Mouse (Mus musculus) heart, postnatal 4 days (tissue): ENCODE measurements around the gene Gdpd5. TPM values are rescaled to one million over a fixed set of nuclear protein-coding genes. Genes with fewer than 3 reads are reported as not detected.
"Not testable (repeated sequence)": the region's sequence is repeated elsewhere in the genome, so short reads cannot be mapped to it uniquely, and the experiment has no call there.

ENCODE experiments used
- DNase-seq: peaks from one replicate; pipeline ENCODE4 v3.0.0; 2021
- total RNA-seq, 2 experiments: library from RNA; stranded (reverse); gene quantifications; 2 replicates each; pipeline ENCODE4 v1.2.3; 2021

Gdpd5 gene
- total RNA-seq, 2 experiments from 2014 or later = 40.7 to 42.6 TPM

DNA sequence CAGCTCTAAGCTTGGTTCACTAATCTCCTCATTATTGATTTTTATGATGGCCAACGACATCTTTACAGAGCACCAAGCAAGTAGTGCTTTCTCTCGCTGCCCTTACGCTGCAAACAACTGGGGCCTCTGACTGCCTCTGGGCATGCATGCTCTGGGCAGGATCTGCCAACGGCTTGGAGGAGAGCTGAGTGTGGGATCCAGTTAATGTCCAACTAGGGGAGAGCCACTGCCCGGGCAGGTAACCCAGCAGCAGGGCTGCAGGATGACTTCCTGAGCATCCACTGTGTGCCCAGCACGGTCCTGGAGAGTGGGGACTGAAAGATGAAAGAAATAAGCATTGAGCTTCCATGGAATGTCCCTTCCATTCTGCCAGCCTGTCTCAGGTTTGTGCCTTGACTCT is 14.5 kb upstream of the Gdpd5 start:
- DNase-seq = no peak

- not testable (repeated sequence) for DNase-seq
Measured at GRCm38 (mm10) chr7:99374325-99374724, 6.9 kb upstream of the Gdpd5 start.

DNA sequence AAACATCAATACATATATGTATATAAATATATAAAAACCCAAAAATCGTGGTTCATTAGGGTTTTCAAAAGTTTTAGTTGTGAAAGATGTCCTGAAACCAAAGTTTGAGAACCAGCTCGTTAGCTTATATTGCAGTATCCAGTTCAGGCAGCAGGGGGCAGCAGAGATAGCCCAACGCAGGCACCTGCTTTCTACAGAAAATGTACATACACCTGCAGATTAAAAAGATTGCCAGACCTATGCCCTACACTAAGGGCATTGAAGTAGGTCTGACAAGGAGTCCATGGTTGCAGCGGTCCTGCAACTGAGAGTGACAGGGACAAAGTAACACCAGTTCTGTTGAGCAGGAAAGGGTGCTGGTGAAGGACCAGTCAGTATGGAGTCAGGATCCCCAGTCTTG is 5.8 kb upstream of the Gdpd5 start:
- DNase-seq = peak; percentile 85

- no peak for DNase-seq
Measured at GRCm38 (mm10) chr7:99378870-99379269, 2.3 kb upstream of the Gdpd5 start.

DNA sequence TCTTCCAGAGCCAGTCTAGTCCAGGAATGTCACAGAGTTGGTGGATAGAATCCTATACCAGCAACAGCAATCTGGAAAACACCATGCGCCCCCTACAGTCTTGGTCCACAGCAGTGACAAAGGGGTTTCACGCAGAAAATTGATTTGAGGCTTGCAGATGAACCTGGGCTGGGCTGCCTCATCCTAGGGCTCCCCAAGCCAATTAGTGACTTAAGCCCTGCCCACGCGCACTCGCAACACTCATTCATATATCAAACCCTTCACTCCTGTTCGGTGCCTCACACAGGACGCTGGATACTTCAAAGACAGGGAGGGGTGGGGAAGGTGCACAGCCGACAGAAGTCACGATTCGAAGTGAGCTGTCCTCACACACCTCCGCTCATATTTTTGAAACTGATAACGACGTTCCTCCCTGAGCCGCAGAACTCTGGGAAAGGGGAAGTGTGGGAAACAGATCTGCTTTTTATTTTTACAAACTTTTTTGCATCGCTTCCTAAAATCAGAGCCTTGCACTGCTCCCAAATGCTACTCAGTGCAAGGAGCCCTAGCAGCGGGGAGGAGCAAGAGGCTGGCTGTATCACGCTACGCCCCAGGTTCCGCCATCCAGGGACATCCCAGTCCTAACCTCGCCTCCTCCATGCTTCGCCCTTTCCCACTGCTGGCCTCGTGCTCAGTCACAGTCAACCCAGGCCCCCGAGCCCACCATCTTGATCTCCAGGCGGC is 562 bp upstream of the Gdpd5 start:
- DNase-seq = peak; percentile 49

DNA sequence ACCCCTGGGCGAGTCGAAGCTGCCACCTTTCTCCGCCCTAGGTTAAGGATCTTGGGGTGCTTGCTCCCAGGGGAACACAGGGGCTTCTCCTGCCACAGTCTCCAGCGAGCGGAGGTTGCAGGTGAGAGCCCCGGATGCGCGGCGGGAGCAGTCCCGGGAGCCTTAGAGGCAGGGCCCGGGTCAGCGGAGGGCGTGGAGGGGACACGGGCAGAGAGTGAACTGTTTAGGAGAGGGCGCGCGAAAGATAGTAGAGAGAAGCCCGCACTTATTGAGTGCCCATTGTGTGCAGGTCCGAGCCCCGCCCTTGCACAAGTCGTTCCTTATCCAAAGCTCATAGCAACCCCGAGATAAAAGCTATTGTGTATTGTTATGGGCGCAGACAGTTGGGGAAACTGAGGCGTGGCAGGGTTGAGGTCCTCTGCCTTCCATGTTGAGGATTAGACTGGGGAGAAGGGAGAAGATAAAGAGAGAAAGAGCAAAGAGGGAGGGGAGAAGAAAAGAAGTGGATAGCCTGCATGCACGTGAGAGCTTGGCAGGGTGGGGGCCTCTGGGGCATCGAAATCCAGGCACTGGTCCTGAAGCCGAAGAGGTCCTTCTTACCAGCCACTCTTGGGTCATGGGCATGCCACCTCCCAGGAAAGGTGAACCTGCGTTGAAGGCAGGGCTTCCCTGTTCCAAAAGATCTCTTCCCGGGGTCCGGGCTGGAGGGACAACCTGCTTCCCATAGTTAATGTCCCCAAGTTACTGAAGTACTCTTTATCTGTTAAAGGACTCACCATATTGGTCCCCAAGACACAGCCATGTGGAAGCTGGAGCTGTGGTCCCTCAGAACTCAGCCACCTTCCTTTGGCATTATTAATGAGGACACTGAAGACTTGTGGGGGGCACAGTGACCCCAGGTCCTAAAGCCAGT is 1.1 kb downstream of the Gdpd5 start:
- peak; percentile 43 for DNase-seq

DNA sequence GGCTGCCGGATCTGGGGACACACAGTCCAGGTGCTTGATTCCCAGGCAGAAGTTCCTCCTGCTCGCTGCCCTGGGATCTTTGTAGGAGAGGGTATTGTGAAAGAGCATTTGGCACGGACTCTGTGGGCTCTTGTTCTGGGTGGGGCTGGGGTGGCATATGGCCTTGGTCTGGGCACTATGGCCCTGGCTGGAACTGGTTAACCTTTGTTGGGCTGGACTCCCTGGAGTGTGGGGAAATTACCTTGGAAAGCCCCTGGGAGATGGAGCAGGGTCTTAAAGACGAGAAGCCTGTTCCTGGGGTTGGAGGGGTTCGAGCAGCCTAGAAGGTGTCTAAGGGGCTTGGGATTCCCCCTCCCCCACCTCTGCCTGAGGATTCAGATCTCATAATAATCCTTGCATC is 2.0 kb downstream of the Gdpd5 start:
- DNase-seq = no peak

- DNase-seq = peak; percentile 65
Measured at GRCm38 (mm10) chr7:99384101-99384611, 2.9 kb downstream of the Gdpd5 start.

GRCm38 (mm10) chr7:99386030-99386429 is 4.8 kb downstream of the Gdpd5 start:
- peak; percentile 46 for DNase-seq

- DNase-seq = no peak
Measured at GRCm38 (mm10) chr7:99386811-99387210, 5.6 kb downstream of the Gdpd5 start.

DNA sequence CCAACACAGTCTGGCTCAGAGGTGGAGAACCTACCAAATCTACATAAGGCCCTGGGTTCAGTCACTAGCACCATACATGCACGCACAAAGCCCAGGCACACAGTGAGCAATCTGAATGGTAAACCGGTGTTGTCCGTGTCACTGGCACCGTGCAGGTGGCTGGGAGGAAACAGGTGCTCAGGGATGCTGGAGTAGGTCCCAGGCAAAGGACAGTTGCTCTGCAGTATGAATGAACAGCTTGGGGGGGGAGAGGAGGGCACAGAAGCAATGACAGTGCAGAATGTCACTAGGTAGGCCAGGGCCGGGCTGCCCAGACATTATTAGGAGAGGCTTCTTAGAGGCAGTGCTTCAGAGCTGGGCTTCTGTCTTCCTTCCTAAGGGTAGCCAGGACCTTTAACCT is 6.1 kb downstream of the Gdpd5 start:
- no peak for DNase-seq

DNA sequence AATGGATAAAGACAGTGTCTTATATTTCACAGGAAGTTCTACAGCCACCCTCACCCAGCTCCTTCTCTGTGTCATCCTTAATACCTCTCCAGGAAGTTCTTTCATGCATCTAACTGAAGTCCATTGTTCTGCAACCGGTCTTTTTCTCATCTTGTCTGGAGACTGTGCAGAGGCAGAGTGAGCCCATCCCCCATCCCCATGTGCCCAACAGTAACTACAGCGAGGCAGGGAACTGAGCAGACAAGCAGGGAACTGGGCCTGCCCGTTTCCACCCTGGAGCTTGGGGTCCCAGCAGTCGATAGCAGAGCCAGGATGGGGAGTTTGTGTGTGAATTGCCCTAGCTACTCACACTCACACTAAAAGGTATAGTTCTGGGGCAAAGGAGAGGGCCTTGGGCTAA is 9.3 kb downstream of the Gdpd5 start:
- DNase-seq = no peak

GRCm38 (mm10) chr7:99392696-99393095 is 11.5 kb downstream of the Gdpd5 start:
- DNase-seq = no peak

- no peak for DNase-seq
Measured at GRCm38 (mm10) chr7:99393711-99394325, 12.6 kb downstream of the Gdpd5 start.

DNA sequence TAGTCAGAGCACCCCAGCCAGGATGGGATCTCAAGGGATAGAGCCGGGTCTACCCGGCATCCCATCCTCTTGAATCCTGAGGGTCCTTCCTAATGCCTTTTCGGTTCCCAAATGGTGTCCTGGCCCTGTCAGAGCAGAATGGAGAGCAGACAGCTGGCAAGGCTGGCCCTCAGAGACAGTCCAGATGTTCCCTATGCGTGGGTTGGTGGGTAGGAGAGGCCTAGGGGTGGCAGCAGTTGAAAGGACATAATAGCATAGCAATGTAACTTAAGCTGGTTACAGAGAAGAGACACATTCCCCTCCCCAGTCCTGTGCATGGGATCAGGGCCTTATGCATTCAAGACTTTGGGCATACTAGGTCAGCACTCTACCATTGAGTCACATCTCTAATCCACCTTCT is 14.2 kb downstream of the Gdpd5 start:
- no peak for DNase-seq

DNA sequence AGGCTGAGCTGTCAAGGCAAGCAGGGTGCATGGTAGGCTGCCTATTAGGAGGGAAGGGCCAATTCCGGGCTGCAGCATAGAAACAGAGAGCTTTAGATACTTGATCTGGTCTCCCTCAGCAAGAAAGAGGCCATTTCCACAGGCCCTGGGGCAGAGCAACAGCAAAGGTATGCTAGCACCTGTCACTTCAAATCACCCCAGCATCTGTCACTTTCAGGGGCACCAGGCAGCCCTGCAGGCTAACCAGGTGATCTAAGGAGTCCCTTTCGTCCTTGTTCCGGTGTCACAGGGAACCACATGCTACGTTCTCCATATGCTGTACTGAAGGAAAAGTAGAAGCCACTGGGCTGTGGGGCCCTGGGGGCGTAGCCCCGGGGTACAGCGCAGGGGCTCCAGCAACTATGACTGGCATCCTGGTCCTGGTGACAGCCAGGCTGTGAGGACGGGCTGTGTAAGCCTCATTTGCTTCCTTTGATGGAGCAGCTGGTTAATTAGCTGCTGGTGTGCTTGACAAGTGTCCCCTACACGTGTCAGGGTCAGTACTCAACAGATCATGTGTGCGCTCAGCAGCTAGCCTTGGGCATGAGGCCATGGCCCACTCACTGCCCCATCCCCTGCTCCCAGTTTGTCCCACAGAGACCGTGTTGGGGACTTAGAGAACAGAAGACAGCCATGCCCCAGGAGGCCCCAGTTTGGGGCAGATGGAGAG is 14.8 kb downstream of the Gdpd5 start:
- peak; percentile 57 for DNase-seq

GRCm38 (mm10) chr7:99396994-99397659 is 15.9 kb downstream of the Gdpd5 start:
- DNase-seq = peak; percentile 66

GRCm38 (mm10) chr7:99401373-99401772 is 20.2 kb downstream of the Gdpd5 start:
- peak; percentile 46 for DNase-seq

- no peak for DNase-seq
Measured at GRCm38 (mm10) chr7:99402477-99402876, 21.3 kb downstream of the Gdpd5 start.

DNA sequence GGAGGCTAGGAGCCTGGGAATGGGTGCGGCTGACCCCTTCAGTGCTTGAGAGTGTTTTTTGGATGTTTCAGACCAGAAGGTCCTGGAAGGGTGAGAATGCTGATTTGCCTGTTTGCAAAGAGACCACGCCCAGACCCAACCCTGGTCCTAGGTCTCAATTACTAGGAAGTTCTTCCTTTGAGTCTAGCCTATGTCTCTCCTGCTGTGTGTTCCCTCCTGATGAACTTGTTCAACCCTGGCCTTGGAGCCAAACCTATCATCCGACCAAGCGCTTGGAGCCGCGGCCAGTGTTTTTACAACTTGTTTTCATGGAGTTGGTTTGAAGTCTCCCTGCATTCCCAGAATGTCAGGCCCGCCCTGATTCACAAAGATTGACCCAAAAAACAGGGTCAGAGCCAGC is 22.0 kb downstream of the Gdpd5 start:
- no peak for DNase-seq

DNA sequence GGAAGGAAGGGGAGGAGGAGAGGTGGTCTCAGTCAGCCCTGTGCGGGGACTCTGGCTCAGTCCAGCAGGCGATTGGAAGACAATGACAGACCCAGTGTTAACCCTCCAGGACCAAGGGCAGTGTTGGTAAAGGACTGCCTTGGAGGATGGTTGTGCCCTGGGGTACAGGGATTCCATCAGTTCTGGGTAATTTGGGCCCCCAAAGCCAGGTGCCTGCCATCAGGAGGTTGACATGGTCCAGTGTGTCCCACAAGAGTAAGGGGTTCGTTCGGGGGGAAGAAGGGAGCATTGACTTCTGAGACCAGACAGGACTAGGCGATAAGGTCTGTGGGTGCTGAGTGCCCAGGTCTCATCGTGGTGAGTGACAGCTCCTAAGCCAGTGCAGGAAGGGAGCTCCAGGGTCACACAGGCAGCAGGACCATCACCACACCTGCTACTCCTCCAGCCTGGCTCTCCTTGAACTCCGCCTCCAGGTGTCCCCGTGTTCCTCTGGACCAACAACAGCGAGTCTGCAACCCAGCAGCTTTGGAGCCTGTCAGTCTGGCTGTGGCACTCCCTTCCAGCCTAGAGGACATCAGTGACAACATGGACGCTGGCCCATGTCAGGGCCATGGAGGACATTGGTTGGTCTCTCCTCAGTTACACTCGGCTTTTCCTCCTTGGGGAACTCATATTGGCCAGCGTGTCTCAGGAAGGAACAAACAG is 23.0 kb downstream of the Gdpd5 start:
- no peak for DNase-seq
